Mouse (Mus musculus) forebrain, postnatal 0 days (tissue): ENCODE measurements around the gene Tacc2. TPM values are rescaled to one million over a fixed set of nuclear protein-coding genes. Genes with fewer than 3 reads are reported as not detected.
"Not testable (repeated sequence)": the region's sequence is repeated elsewhere in the genome, so short reads cannot be mapped to it uniquely, and the experiment has no call there.

Source experiments
- ATAC-seq: fragments of 200-750 bp; cut with Nextera tagmentation; 2 replicates; pipeline ENCODE4 v1.8.0; 2017; ENCODE audit warnings: mild to moderate bottlenecking, moderate library complexity
- DNase-seq: peaks from one replicate; pipeline ENCODE4 v3.0.0-alpha.2; 2015
- H3K27ac ChIP-seq: fragments of 300-500 bp; sonication (generic); 2 replicates; pipeline ENCODE4 v1.5.1; 2014; ENCODE audit warnings: low read depth, mild to moderate bottlenecking, antibody characterized with exemption, low read length, moderate library complexity, mixed read lengths
- H3K27me3 ChIP-seq: fragments of 300-500 bp; sonication (generic); 2 replicates; pipeline ENCODE4 v1.6.1; 2014; ENCODE audit warnings: mild to moderate bottlenecking, low read length, mixed read lengths; ENCODE audit not compliant: insufficient read depth
- H3K36me3 ChIP-seq: fragments of 300-500 bp; sonication (generic); 2 replicates; pipeline ENCODE4 v1.6.1; 2014; ENCODE audit warnings: mild to moderate bottlenecking, moderate library complexity; ENCODE audit not compliant: insufficient read depth
- H3K4me1 ChIP-seq: fragments of 300-500 bp; sonication (generic); 2 replicates; pipeline ENCODE4 v1.6.1; 2014; ENCODE audit warnings: antibody characterized with exemption; ENCODE audit not compliant: insufficient read depth
- H3K4me2 ChIP-seq: fragments of 300-500 bp; sonication (generic); 2 replicates; pipeline ENCODE4 v1.6.1; 2014; ENCODE audit warnings: low read depth, mild to moderate bottlenecking, moderate library complexity
- H3K4me3 ChIP-seq: fragments of 300-500 bp; sonication (generic); 2 replicates; pipeline ENCODE4 v1.5.1; 2014; ENCODE audit warnings: low read depth, low read length, mixed read lengths
- H3K9ac ChIP-seq: fragments of 300-500 bp; sonication (generic); 2 replicates; pipeline ENCODE4 v1.6.1; 2014; ENCODE audit warnings: mild to moderate bottlenecking
- H3K9me3 ChIP-seq: fragments of 300-500 bp; sonication (generic); 2 replicates; pipeline ENCODE4 v1.6.1; 2016; ENCODE audit warnings: low read length
- CTCF ChIP-seq: sonication (generic); IDR thresholded peaks from 2 replicates; pipeline ENCODE4 v1.5.1; 2016; ENCODE audit warnings: antibody characterized with exemption, control low read depth, low read depth
- WGBS: fragments of 180-500 bp; shearing (Covaris S2); extraction: QIAGEN DNeasy Blood & Tissue Kit; methylation state at CpG from one replicate; pipeline ENCODE4 v1.1.7; 2014; 5-methylcytosine and 5-hydroxymethylcytosine counted together
- polyA plus RNA-seq: library from polyadenylated mRNA; unstranded; fragments of >200 nt; fragmentation: Nextera tagmentation; extraction: Ambion mirVana; gene quantifications from 2 replicates; pipeline ENCODE4 v1.2.1, GENCODE M21; 2015
- total RNA-seq: library from RNA; depleted of rRNA; stranded (reverse); fragments of >200 nt; gene quantifications from 2 replicates; pipeline ENCODE4 v1.2.3, GENCODE M21; 2014; rRNA removed

Gene Tacc2
- 49.1 and 54.1 TPM in 2 replicates for total RNA-seq
- polyA plus RNA-seq, result 51.3 and 60.9 TPM in 2 replicates

- ATAC-seq, result no peak
- H3K9me3 ChIP-seq, result no peaks in the 10 kb centered on the region
- 57% methylated on average over 15 of the region's 15 CpGs for WGBS
- H3K4me3 ChIP-seq, result no peak within 1 kb of the TSS
- H3K4me1 ChIP-seq, result no peaks in the 10 kb centered on the region
- H3K36me3 ChIP-seq, result no peaks in the 10 kb centered on the region
- no peak within 1 kb of the TSS for H3K9ac ChIP-seq
- no peak for TF ChIP-seq CTCF
- DNase-seq, result no peak
- no peak within 1 kb of the TSS for H3K27ac ChIP-seq
- peak within 1 kb of the TSS; percentile 15; the same call in 1 of the 2 replicates for H3K4me2 ChIP-seq
- no peaks in the 10 kb centered on the region for H3K27me3 ChIP-seq
Observed at GRCm38 (mm10) chr7:130577388-130578003, at the start of gene Tacc2. Gene Tacc2 (plus strand): TSS chr7:130577438.

- H3K27me3 ChIP-seq, DNase-seq, H3K4me2 ChIP-seq, H3K4me1 ChIP-seq, H3K9ac ChIP-seq, H3K4me3 ChIP-seq, H3K9me3 ChIP-seq, H3K27ac ChIP-seq, ATAC-seq: not testable (repeated sequence)
- peaks cover 11% of the 10 kb centered on the region; the same call in 1 of the 2 replicates for H3K36me3 ChIP-seq
- 92% methylated on average over 15 of the region's 15 CpGs for whole genome bisulfite sequencing
Observed at GRCm38 (mm10) chr7:130531138-130531537, 46.1 kb upstream of the Tacc2 start.

GRCm38 (mm10) chr7:130533316-130534260 lies 43.6 kb upstream of the Tacc2 start:
- ATAC-seq, result peak; percentile 79
- peak; percentile 85 for DNase-seq
- no peaks in the 10 kb centered on the region for H3K4me1 ChIP-seq
- peak overlapping the region; percentile 50 for H3K27ac ChIP-seq
- no peaks in the 10 kb centered on the region for H3K27me3 ChIP-seq
- H3K36me3 ChIP-seq, result peaks cover 30% of the 10 kb centered on the region
- WGBS, result 40% methylated on average over 25 of the region's 25 CpGs
- no peak overlapping the region for H3K4me3 ChIP-seq
- no peaks in the 10 kb centered on the region for H3K9me3 ChIP-seq
- no peak overlapping the region for H3K9ac ChIP-seq
- no peak overlapping the region for H3K4me2 ChIP-seq
- TF ChIP-seq CTCF, result peak; percentile 94

GRCm38 (mm10) chr7:130535174-130535573 lies 42.1 kb upstream of the Tacc2 start:
- Histone ChIP-seq H3K27me3 (no peaks in the 10 kb centered on the region), H3K4me2 (no peak overlapping the region), H3K27ac (no peak overlapping the region), H3K4me1 (no peaks in the 10 kb centered on the region), H3K9ac (no peak overlapping the region), H3K36me3 (peaks cover 39% of the 10 kb centered on the region), H3K9me3 (no peaks in the 10 kb centered on the region), H3K4me3 (no peak overlapping the region)
- DNase-seq (no peak), ATAC-seq (no peak)
- peak; percentile 37 for TF ChIP-seq CTCF
- WGBS, result 82% methylated on average over 4 of the region's 4 CpGs

GRCm38 (mm10) chr7:130537068-130537467 lies 40.2 kb upstream of the Tacc2 start:
- H3K9ac ChIP-seq, result no peak overlapping the region
- no peak overlapping the region for H3K4me3 ChIP-seq
- no peak for ATAC-seq
- H3K36me3 ChIP-seq, result peaks cover 33% of the 10 kb centered on the region
- no peak for TF ChIP-seq CTCF
- H3K9me3 ChIP-seq, result no peaks in the 10 kb centered on the region
- no peaks in the 10 kb centered on the region for H3K4me1 ChIP-seq
- WGBS, result 76% methylated on average over 4 of the region's 4 CpGs
- no peak overlapping the region for H3K27ac ChIP-seq
- H3K27me3 ChIP-seq, result no peaks in the 10 kb centered on the region
- DNase-seq, result no peak
- H3K4me2 ChIP-seq, result no peak overlapping the region

GRCm38 (mm10) chr7:130540176-130540575 lies 37.1 kb upstream of the Tacc2 start:
- 81% methylated on average over 7 of the region's 7 CpGs for WGBS
- no peak for DNase-seq
- Histone ChIP-seq H3K36me3 (peaks cover 29% of the 10 kb centered on the region), H3K4me1 (no peaks in the 10 kb centered on the region), H3K4me2 (no peak overlapping the region), H3K9ac (no peak overlapping the region), H3K9me3 (no peaks in the 10 kb centered on the region), H3K4me3 (no peak overlapping the region), H3K27ac (no peak overlapping the region), H3K27me3 (no peaks in the 10 kb centered on the region)
- no peak for TF ChIP-seq CTCF
- no peak for ATAC-seq

GRCm38 (mm10) chr7:130543181-130543580 lies 34.1 kb upstream of the Tacc2 start:
- Histone ChIP-seq H3K4me2 (no peak overlapping the region), H3K27me3 (no peaks in the 10 kb centered on the region), H3K4me3 (no peak overlapping the region), H3K36me3 (peaks cover 13% of the 10 kb centered on the region), H3K9ac (no peak overlapping the region), H3K27ac (no peak overlapping the region), H3K4me1 (peaks cover 4% of the 10 kb centered on the region), H3K9me3 (no peaks in the 10 kb centered on the region)
- ATAC-seq (no peak), DNase-seq (no peak)
- no peak for TF ChIP-seq CTCF
- 97% methylated on average over 4 of the region's 4 CpGs for WGBS
